Mouse (Mus musculus): ENCODE results near the gene Gm45140. TPM values are rescaled to one million over a fixed set of nuclear protein-coding genes. Genes with fewer than 3 reads are reported as not detected.

Gm45140 gene
- total and polyA plus RNA-seq, 3 experiments = 9.9 to 26.2 TPM; not detected in 1

- peaks cover 0 to 5% of the 10 kb centered on the region in 2 experiments; a peak in 2 of 4 replicates for H3K36me3 ChIP-seq (ENCODE audit: control insufficient read depth in 1 of 2, insufficient read depth in 2 of 2, low read length in 2 of 2)
- H3K27ac ChIP-seq (ENCODE audit: control insufficient read depth, low read depth, low read length) = no peak overlapping the region
- H3K9me3 ChIP-seq (replicated peaks; ENCODE audit: insufficient read depth, low read length) = no peaks in the 10 kb centered on the region
- no peaks in the 10 kb centered on the region for H3K79me2 ChIP-seq (ENCODE audit: control insufficient read depth, insufficient read depth, low read length, poor library complexity)
- no peaks in the 10 kb centered on the region for H3K27me3 ChIP-seq (ENCODE audit: control insufficient read depth in 1 of 2, insufficient read depth in 2 of 2, low read length in 2 of 2)
- peaks cover 4% of the 10 kb centered on the region in 2 experiments; a peak in 2 of 4 replicates for H3K4me1 ChIP-seq (ENCODE audit: control insufficient read depth in 1 of 2, insufficient read depth in 2 of 2, low read length in 2 of 2)
- no peak for DNase-seq (ENCODE audit: low read depth, low spot score)
- no peak overlapping the region for H3K9ac ChIP-seq (ENCODE audit: control insufficient read depth, low read depth, low read length, poor library complexity, severe bottlenecking)
- H3K4me3 ChIP-seq (ENCODE audit: control insufficient read depth in 1 of 2, insufficient read depth in 1 of 2, low read depth in 2 of 2, low read length in 2 of 2) = no peak overlapping the region
- TF ChIP-seq ZMIZ1 (IDR thresholded peaks at IDR 0.05; ENCODE audit: low read depth, low read length) = no peak
- TF ChIP-seq RAD21 (IDR thresholded peaks at IDR 0.05; ENCODE audit: low read depth, low read length) = no peak
- TF ChIP-seq CHD1 (IDR thresholded peaks at IDR 0.05; ENCODE audit: low read depth, low read length) = no peak
- no peak for TF ChIP-seq MEF2A (IDR thresholded peaks at IDR 0.05; ENCODE audit: extremely low read depth, insufficient replicate concordance, low read depth, low read length, poor library complexity, severe bottlenecking)
- TF ChIP-seq BHLHE40 (IDR thresholded peaks at IDR 0.05; ENCODE audit: borderline replicate concordance, low read depth, low read length) = no peak
- no peak for TF ChIP-seq POLR2AphosphoS2 (IDR thresholded peaks at IDR 0.05; ENCODE audit: low read length)
- no peak for TF ChIP-seq USF1 (IDR thresholded peaks at IDR 0.05; ENCODE audit: low read depth, low read length)
- TF ChIP-seq POLR2A (IDR thresholded peaks at IDR 0.05; ENCODE audit: control insufficient read depth in 1 of 2, insufficient read depth in 1 of 2, low read depth in 1 of 2, low read length in 2 of 2, poor library complexity in 1 of 2) = no peak
- TF ChIP-seq NELFE (IDR thresholded peaks at IDR 0.05; ENCODE audit: low read depth, low read length) = no peak
- TF ChIP-seq MAX (IDR thresholded peaks at IDR 0.05; ENCODE audit: low read length) = no peak
Measured at GRCm38 (mm10) chr6:87802462-87802861, 33.1 kb downstream of the Gm45140 start.

- no peaks in the 10 kb centered on the region for H3K9me3 ChIP-seq (replicated peaks; ENCODE audit: insufficient read depth, low read length)
- H3K4me1 ChIP-seq (ENCODE audit: control insufficient read depth in 1 of 2, insufficient read depth in 2 of 2, low read length in 2 of 2) = no peaks in the 10 kb centered on the region
- H3K27ac ChIP-seq (ENCODE audit: control insufficient read depth, low read depth, low read length) = no peak overlapping the region
- TF ChIP-seq CHD2 (IDR thresholded peaks at IDR 0.05; ENCODE audit: low read length) = no peak
- TF ChIP-seq USF1 (IDR thresholded peaks at IDR 0.05; ENCODE audit: low read depth, low read length) = no peak
- TF ChIP-seq MAZ (IDR thresholded peaks at IDR 0.05; ENCODE audit: low read depth, low read length) = no peak
- TF ChIP-seq POLR2AphosphoS2 (IDR thresholded peaks at IDR 0.05; ENCODE audit: low read length) = no peak
- no peak for TF ChIP-seq CTCF (IDR thresholded peaks at IDR 0.05 in 2 of 3, conservative IDR thresholded peaks at IDR 0.05 in 1 of 3; ENCODE audit: control insufficient read depth in 1 of 3, insufficient read depth in 1 of 3, low read depth in 2 of 3, low read length in 3 of 3, poor library complexity in 1 of 3, severe bottlenecking in 1 of 3)
- TF ChIP-seq ETS1 (IDR thresholded peaks at IDR 0.05; ENCODE audit: low read depth, low read length) = no peak
- no peak for TF ChIP-seq KAT2A (conservative IDR thresholded peaks at IDR 0.05; ENCODE audit: low read depth, low read length)
- H3K27me3 ChIP-seq (ENCODE audit: control insufficient read depth in 1 of 2, insufficient read depth in 2 of 2, low read length in 2 of 2) = no peaks in the 10 kb centered on the region
- H3K36me3 ChIP-seq (ENCODE audit: control insufficient read depth in 1 of 2, insufficient read depth in 2 of 2, low read length in 2 of 2) = no peaks in the 10 kb centered on the region
- H3K4me3 ChIP-seq (ENCODE audit: control insufficient read depth in 1 of 2, insufficient read depth in 1 of 2, low read depth in 2 of 2, low read length in 2 of 2) = no peak overlapping the region
- no peak for DNase-seq (ENCODE audit: low read depth, low spot score)
- no peaks in the 10 kb centered on the region for H3K79me2 ChIP-seq (ENCODE audit: control insufficient read depth, insufficient read depth, low read length, poor library complexity)
- no peak overlapping the region for H3K9ac ChIP-seq (ENCODE audit: control insufficient read depth, low read depth, low read length, poor library complexity, severe bottlenecking)
Measured at GRCm38 (mm10) chr6:87799576-87799975, 36.0 kb downstream of the Gm45140 start.

GRCm38 (mm10) chr6:87797321-87797720 is 38.3 kb downstream of the Gm45140 start:
- Histone ChIP-seq H3K27ac (ENCODE audit: control insufficient read depth, low read depth, low read length) (no peak overlapping the region), H3K36me3 (ENCODE audit: control insufficient read depth in 1 of 2, insufficient read depth in 2 of 2, low read length in 2 of 2) (no peaks in the 10 kb centered on the region), H3K9ac (ENCODE audit: control insufficient read depth, low read depth, low read length, poor library complexity, severe bottlenecking) (no peak overlapping the region), H3K27me3 (ENCODE audit: control insufficient read depth in 1 of 2, insufficient read depth in 2 of 2, low read length in 2 of 2) (no peaks in the 10 kb centered on the region), H3K4me1 (ENCODE audit: control insufficient read depth in 1 of 2, insufficient read depth in 2 of 2, low read length in 2 of 2) (no peaks in the 10 kb centered on the region), H3K4me3 (ENCODE audit: control insufficient read depth in 1 of 2, insufficient read depth in 1 of 2, low read depth in 2 of 2, low read length in 2 of 2) (no peak overlapping the region), H3K9me3 (replicated peaks; ENCODE audit: insufficient read depth, low read length) (no peaks in the 10 kb centered on the region), H3K79me2 (ENCODE audit: control insufficient read depth, insufficient read depth, low read length, poor library complexity) (no peaks in the 10 kb centered on the region)
- TF ChIP-seq POLR2AphosphoS2 (IDR thresholded peaks at IDR 0.05; ENCODE audit: low read length) (no peak), GABPA (IDR thresholded peaks at IDR 0.05; ENCODE audit: low read depth, low read length) (no peak), USF2 (IDR thresholded peaks at IDR 0.05; ENCODE audit: borderline replicate concordance in 1 of 2, insufficient read depth in 1 of 2, low read depth in 1 of 2, low read length in 2 of 2) (no peak), MXI1 (IDR thresholded peaks at IDR 0.05; ENCODE audit: low read depth, low read length) (no peak)
- DNase-seq (ENCODE audit: low read depth, low spot score) = no peak
